Mouse (Mus musculus): ENCODE data around the gene Dbnl. TPM values are rescaled to one million over a fixed set of nuclear protein-coding genes. Genes with fewer than 3 reads are reported as not detected.

Gene Dbnl
- polyA plus RNA-seq, 1 experiment from 2014 or later, result 144 TPM

GRCm38 (mm10) chr11:5789071-5789753 is 924 bp downstream of the Dbnl start:
- Histone ChIP-seq H3K4me1 (ENCODE audit: control insufficient read depth, insufficient read depth, low read length) (peaks cover 13% of the 10 kb centered on the region), H3K36me3 (ENCODE audit: control insufficient read depth, insufficient read depth, low read length) (peaks cover 13% of the 10 kb centered on the region; the same call in 1 of the 2 replicates), H3K9me3 (ENCODE audit: control insufficient read depth, low read length) (no peaks in the 10 kb centered on the region), H3K27ac (ENCODE audit: low read depth, low read length) (no peak overlapping the region; the same call in 1 of the 2 replicates), H3K27me3 (ENCODE audit: control insufficient read depth, insufficient read depth, low read length) (no peaks in the 10 kb centered on the region), H3K4me2 (peak overlapping the region; percentile 74), H3K4me3 (ENCODE audit: low read depth, low read length) (peak overlapping the region; percentile 93), H3K9ac (ENCODE audit: low read length) (peak overlapping the region; percentile 84)
- WGBS, result 74% methylated on average over 6 of the region's 6 CpGs
- DNase-seq (ENCODE audit: low spot score, missing footprints), result peak; percentile 54
- no peak for ATAC-seq (ENCODE audit: low FRiP score)

DNA sequence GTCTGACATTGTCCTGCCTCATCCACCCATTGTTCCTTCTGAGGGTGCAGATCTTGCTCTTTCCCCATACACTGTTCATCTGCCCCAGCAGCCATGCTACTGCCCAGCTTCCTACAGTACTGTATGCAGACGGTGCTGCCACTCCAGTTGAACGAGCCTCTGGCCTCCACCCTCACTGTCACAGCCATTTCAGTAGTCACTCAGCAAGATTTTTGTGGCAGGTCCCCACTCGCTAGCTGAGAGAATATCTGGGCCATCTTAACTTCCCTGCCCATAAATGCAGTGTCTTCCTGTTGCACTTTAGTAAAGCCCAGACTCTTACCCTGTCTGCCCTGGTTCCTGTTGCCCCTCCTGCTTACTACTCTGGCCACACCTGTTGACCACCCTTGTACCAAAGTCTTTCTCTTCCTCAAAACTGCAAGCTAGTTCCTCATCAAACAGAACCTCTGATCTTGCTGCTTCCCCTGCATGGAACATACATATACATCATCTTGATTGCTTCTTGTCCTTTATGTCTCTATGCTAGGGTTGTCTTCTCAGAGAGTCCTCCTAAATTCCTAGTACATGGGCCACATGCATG is 1.6 kb downstream of the Dbnl start:
- no peaks in the 10 kb centered on the region for H3K9me3 ChIP-seq (ENCODE audit: control insufficient read depth, low read length)
- H3K4me1 ChIP-seq (ENCODE audit: control insufficient read depth, insufficient read depth, low read length), result peaks cover 13% of the 10 kb centered on the region
- H3K27me3 ChIP-seq (ENCODE audit: control insufficient read depth, insufficient read depth, low read length), result no peaks in the 10 kb centered on the region
- H3K9ac ChIP-seq (ENCODE audit: low read length), result peak overlapping the region; percentile 84
- 87% methylated on average over 3 of the region's 3 CpGs for WGBS
- H3K27ac ChIP-seq (ENCODE audit: low read depth, low read length), result no peak overlapping the region
- ATAC-seq (ENCODE audit: low FRiP score), result no peak
- H3K36me3 ChIP-seq (ENCODE audit: control insufficient read depth, insufficient read depth, low read length), result peaks cover 13% of the 10 kb centered on the region; the same call in 1 of the 2 replicates
- DNase-seq (ENCODE audit: low spot score, missing footprints), result no peak
- H3K4me2 ChIP-seq, result peak overlapping the region; percentile 74
- no peak overlapping the region for H3K4me3 ChIP-seq (ENCODE audit: low read depth, low read length)

GRCm38 (mm10) chr11:5790431-5790830 is 2.1 kb downstream of the Dbnl start:
- ATAC-seq (ENCODE audit: low FRiP score) (no peak), DNase-seq (ENCODE audit: low spot score, missing footprints) (no peak)
- H3K4me3 ChIP-seq (ENCODE audit: low read depth, low read length), result no peak overlapping the region

DNA sequence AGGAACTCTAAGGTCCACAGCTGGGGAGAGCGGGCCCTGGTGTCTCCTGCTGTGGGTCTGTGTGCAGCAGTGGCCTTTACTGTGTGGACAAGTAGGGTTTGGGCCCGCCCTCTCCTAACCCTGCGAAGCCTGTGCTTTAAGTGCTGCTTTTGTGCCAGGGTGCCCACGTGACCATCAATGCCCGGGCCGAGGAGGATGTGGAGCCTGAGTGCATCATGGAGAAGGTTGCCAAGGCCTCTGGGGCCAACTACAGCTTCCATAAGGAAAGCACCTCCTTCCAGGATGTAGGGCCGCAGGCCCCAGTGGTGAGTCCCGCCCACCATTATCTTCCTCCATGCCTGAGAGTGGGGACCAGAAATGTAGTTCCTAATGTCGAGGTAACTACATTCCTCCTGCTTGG is 7.0 kb downstream of the Dbnl start:
- Histone ChIP-seq H3K36me3 (ENCODE audit: control insufficient read depth, insufficient read depth, low read length) (peaks cover 38% of the 10 kb centered on the region), H3K4me1 (ENCODE audit: control insufficient read depth, insufficient read depth, low read length) (no peaks in the 10 kb centered on the region), H3K27me3 (ENCODE audit: control insufficient read depth, insufficient read depth, low read length) (no peaks in the 10 kb centered on the region), H3K27ac (ENCODE audit: low read depth, low read length) (no peak overlapping the region), H3K9me3 (ENCODE audit: control insufficient read depth, low read length) (no peaks in the 10 kb centered on the region), H3K4me2 (no peak overlapping the region), H3K9ac (ENCODE audit: low read length) (no peak overlapping the region), H3K4me3 (ENCODE audit: low read depth, low read length) (no peak overlapping the region)
- DNase-seq (ENCODE audit: low spot score, missing footprints) (no peak), ATAC-seq (ENCODE audit: low FRiP score) (no peak)
- 94% methylated on average over 9 of the region's 9 CpGs for WGBS

More at GRCm38 (mm10) chr11:5790431-5790830, 2.1 kb downstream of the Dbnl start:
- H3K9ac ChIP-seq (ENCODE audit: low read length), result no peak overlapping the region
- H3K4me1 ChIP-seq (ENCODE audit: control insufficient read depth, insufficient read depth, low read length), result peaks cover 13% of the 10 kb centered on the region
- H3K4me2 ChIP-seq, result no peak overlapping the region
- no peaks in the 10 kb centered on the region for H3K27me3 ChIP-seq (ENCODE audit: control insufficient read depth, insufficient read depth, low read length)
- H3K9me3 ChIP-seq (ENCODE audit: control insufficient read depth, low read length), result no peaks in the 10 kb centered on the region
- H3K36me3 ChIP-seq (ENCODE audit: control insufficient read depth, insufficient read depth, low read length), result peaks cover 17% of the 10 kb centered on the region
- H3K27ac ChIP-seq (ENCODE audit: low read depth, low read length), result no peak overlapping the region
- 87% methylated on average over 1 of the region's 1 CpGs for WGBS

GRCm38 (mm10) chr11:5795706-5796105 is 7.4 kb downstream of the Dbnl start:
- H3K4me2 ChIP-seq, result no peak overlapping the region
- H3K9me3 ChIP-seq (ENCODE audit: control insufficient read depth, low read length), result no peaks in the 10 kb centered on the region
- peaks cover 38% of the 10 kb centered on the region for H3K36me3 ChIP-seq (ENCODE audit: control insufficient read depth, insufficient read depth, low read length)
- no peak overlapping the region for H3K27ac ChIP-seq (ENCODE audit: low read depth, low read length)
- DNase-seq (ENCODE audit: low spot score, missing footprints), result no peak
- ATAC-seq (ENCODE audit: low FRiP score), result no peak
- H3K4me1 ChIP-seq (ENCODE audit: control insufficient read depth, insufficient read depth, low read length), result no peaks in the 10 kb centered on the region
- no peaks in the 10 kb centered on the region for H3K27me3 ChIP-seq (ENCODE audit: control insufficient read depth, insufficient read depth, low read length)
- WGBS, result 90% methylated on average over 7 of the region's 7 CpGs
- H3K4me3 ChIP-seq (ENCODE audit: low read depth, low read length), result no peak overlapping the region
- no peak overlapping the region for H3K9ac ChIP-seq (ENCODE audit: low read length)

- Histone ChIP-seq H3K4me1 (ENCODE audit: control insufficient read depth, insufficient read depth, low read length) (no peaks in the 10 kb centered on the region), H3K27ac (ENCODE audit: low read depth, low read length) (no peak overlapping the region), H3K36me3 (ENCODE audit: control insufficient read depth, insufficient read depth, low read length) (peaks cover 35% of the 10 kb centered on the region), H3K9me3 (ENCODE audit: control insufficient read depth, low read length) (no peaks in the 10 kb centered on the region), H3K9ac (ENCODE audit: low read length) (no peak overlapping the region), H3K27me3 (ENCODE audit: control insufficient read depth, insufficient read depth, low read length) (no peaks in the 10 kb centered on the region), H3K4me2 (no peak overlapping the region), H3K4me3 (ENCODE audit: low read depth, low read length) (no peak overlapping the region)
- DNase-seq (ENCODE audit: low spot score, missing footprints) (peak; percentile 66), ATAC-seq (ENCODE audit: low FRiP score) (no peak)
- 90% methylated on average over 15 of the region's 15 CpGs for WGBS
Observed at GRCm38 (mm10) chr11:5796939-5797338, 8.7 kb downstream of the Dbnl start.

GRCm38 (mm10) chr11:5797371-5797770 is 9.1 kb downstream of the Dbnl start:
- ATAC-seq (ENCODE audit: low FRiP score) (no peak), DNase-seq (ENCODE audit: low spot score, missing footprints) (no peak)
- Histone ChIP-seq H3K4me1 (ENCODE audit: control insufficient read depth, insufficient read depth, low read length) (no peaks in the 10 kb centered on the region), H3K36me3 (ENCODE audit: control insufficient read depth, insufficient read depth, low read length) (peaks cover 32% of the 10 kb centered on the region), H3K27ac (ENCODE audit: low read depth, low read length) (no peak overlapping the region), H3K27me3 (ENCODE audit: control insufficient read depth, insufficient read depth, low read length) (no peaks in the 10 kb centered on the region), H3K4me3 (ENCODE audit: low read depth, low read length) (no peak overlapping the region), H3K9ac (ENCODE audit: low read length) (no peak overlapping the region), H3K9me3 (ENCODE audit: control insufficient read depth, low read length) (no peaks in the 10 kb centered on the region), H3K4me2 (no peak overlapping the region)
- 81% methylated on average over 11 of the region's 11 CpGs for WGBS

GRCm38 (mm10) chr11:5797928-5798327 is 9.6 kb downstream of the Dbnl start:
- ATAC-seq (ENCODE audit: low FRiP score), result no peak
- Histone ChIP-seq H3K9me3 (ENCODE audit: control insufficient read depth, low read length) (no peaks in the 10 kb centered on the region), H3K4me2 (no peak overlapping the region), H3K4me3 (ENCODE audit: low read depth, low read length) (no peak overlapping the region), H3K9ac (ENCODE audit: low read length) (no peak overlapping the region), H3K27ac (ENCODE audit: low read depth, low read length) (no peak overlapping the region), H3K4me1 (ENCODE audit: control insufficient read depth, insufficient read depth, low read length) (no peaks in the 10 kb centered on the region), H3K27me3 (ENCODE audit: control insufficient read depth, insufficient read depth, low read length) (no peaks in the 10 kb centered on the region), H3K36me3 (ENCODE audit: control insufficient read depth, insufficient read depth, low read length) (peaks cover 28% of the 10 kb centered on the region)
- WGBS, result 91% methylated on average over 5 of the region's 5 CpGs
- no peak for DNase-seq (ENCODE audit: low spot score, missing footprints)

- no peaks in the 10 kb centered on the region for H3K9me3 ChIP-seq (ENCODE audit: control insufficient read depth, low read length)
- DNase-seq (ENCODE audit: low spot score, missing footprints), result no peak
- no peak for ATAC-seq (ENCODE audit: low FRiP score)
- 93% methylated on average over 17 of the region's 17 CpGs for WGBS
- no peak overlapping the region for H3K9ac ChIP-seq (ENCODE audit: low read length)
- H3K27me3 ChIP-seq (ENCODE audit: control insufficient read depth, insufficient read depth, low read length), result no peaks in the 10 kb centered on the region
- no peak overlapping the region for H3K4me3 ChIP-seq (ENCODE audit: low read depth, low read length)
- no peaks in the 10 kb centered on the region for H3K4me1 ChIP-seq (ENCODE audit: control insufficient read depth, insufficient read depth, low read length)
- H3K4me2 ChIP-seq, result no peak overlapping the region
- H3K27ac ChIP-seq (ENCODE audit: low read depth, low read length), result no peak overlapping the region
- peaks cover 25% of the 10 kb centered on the region for H3K36me3 ChIP-seq (ENCODE audit: control insufficient read depth, insufficient read depth, low read length)
Observed at GRCm38 (mm10) chr11:5799621-5800490, 11.6 kb downstream of the Dbnl start.
